Comparison of ENCODE assay signal across 8 mouse cellular contexts in the genomic region with DNA sequence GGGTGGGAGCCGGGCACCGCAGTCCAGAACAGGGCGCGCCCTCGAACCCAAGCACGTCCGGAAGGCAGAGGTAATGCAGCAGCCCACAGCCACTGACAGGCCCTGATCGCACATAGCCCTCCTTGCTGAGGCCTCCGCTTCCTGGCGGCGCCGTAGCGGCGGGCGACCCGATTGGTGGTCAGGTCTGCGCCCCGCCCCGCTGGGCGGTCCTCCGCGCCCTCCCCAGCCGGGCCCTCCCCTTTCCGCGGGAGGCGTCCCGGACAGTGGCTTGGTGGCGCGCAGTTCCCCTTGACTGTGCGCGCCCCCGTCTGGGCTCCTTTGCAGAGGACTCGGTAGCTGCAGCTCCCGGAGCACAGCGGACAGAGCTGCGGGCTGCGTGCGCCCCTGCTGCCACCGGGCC.
DNase-seq lines count a peak whose midpoint lies in the region; ATAC-seq lines count a peak whose summit lies in the region.
"Not testable (repeated sequence)": the region's sequence is repeated elsewhere in the genome, so short reads cannot be mapped to it uniquely, and the experiment has no call there.

No protein-coding gene starts in this region.

- peak overlapping the region; percentile 24; the same call in 1 of the 2 replicates for H3K4me2 ChIP-seq in forebrain, embryonic 13.5 days
- not testable (repeated sequence) for H3K4me2 ChIP-seq in heart, embryonic 14.5 days (ENCODE audit: low read length); kidney, embryonic 14.5 days (replicated peaks; ENCODE audit: low read depth, low read length)

- intact Hi-C loops in left cerebral cortex, postnatal 25 days (cut with DNase I), result not testable (repeated sequence)

- H3K9ac ChIP-seq in forebrain, embryonic 13.5 days; heart, embryonic 14.5 days (ENCODE audit: low read length); kidney, embryonic 14.5 days (ENCODE audit: low read depth, low read length): not testable (repeated sequence)

- H3K9me3 ChIP-seq in forebrain, embryonic 13.5 days (replicated peaks); heart, embryonic 14.5 days (ENCODE audit: control insufficient read depth, low read length); kidney, embryonic 14.5 days (ENCODE audit: control insufficient read depth, low read length): not testable (repeated sequence)

- H3K27ac ChIP-seq in forebrain, embryonic 13.5 days; heart, embryonic 14.5 days (replicated peaks in 1 of 2; ENCODE audit: control insufficient read depth in 1 of 2, insufficient read depth in 1 of 2, low read depth in 2 of 2, low read length in 2 of 2); kidney, embryonic 14.5 days (ENCODE audit: low read depth, low read length): not testable (repeated sequence)

- H3K4me1 ChIP-seq in forebrain, embryonic 13.5 days; heart, embryonic 14.5 days (ENCODE audit: control insufficient read depth in 2 of 2, insufficient read depth in 2 of 2, low read length in 2 of 2); kidney, embryonic 14.5 days (ENCODE audit: control insufficient read depth, insufficient read depth, low read length): not testable (repeated sequence)

- peak overlapping the region; percentile 38 for H3K4me3 ChIP-seq in forebrain, embryonic 13.5 days
- peak overlapping the region; percentile 25 to 40 for H3K4me3 ChIP-seq in heart, embryonic 14.5 days (ENCODE audit: control insufficient read depth in 1 of 2, insufficient read depth in 1 of 2, low read depth in 1 of 2, low read length in 2 of 2)
- H3K4me3 ChIP-seq in kidney, embryonic 14.5 days (ENCODE audit: low read length), result peak overlapping the region; percentile 34

- not testable (repeated sequence) for ATAC-seq in forebrain, embryonic 13.5 days; heart, embryonic 14.5 days (ENCODE audit: insufficient number of reproducible peaks, insufficient read depth, low FRiP score, low read depth); kidney, embryonic 14.5 days (ENCODE audit: low FRiP score, low TSS enrichment)
- ATAC-seq in megakaryocyte progenitor cell, adult 5-6 weeks (replicated peaks; ENCODE audit: poor library complexity), result 0 out of 2 replicates have a peak, but pooled peaks have one; percentile 39

- H3K36me3 ChIP-seq in forebrain, embryonic 13.5 days (ENCODE audit: poor library complexity, severe bottlenecking); heart, embryonic 14.5 days (ENCODE audit: control insufficient read depth, insufficient read depth, low read length); kidney, embryonic 14.5 days (ENCODE audit: control insufficient read depth, insufficient read depth, low read length): not testable (repeated sequence)

- WGBS in forebrain, embryonic 13.5 days, result 1% methylated on average over 21 of the region's 39 CpGs
- WGBS in heart, embryonic 14.5 days, result 0% methylated on average over 9 of the region's 39 CpGs
- 0% methylated on average over 11 of the region's 39 CpGs for WGBS in kidney, embryonic 14.5 days

- peak; percentile 10 for DNase-seq in cerebellum, adult 11 months
- DNase-seq in left cerebral cortex, postnatal 25 days (ENCODE audit: low spot score in 2 of 2), result peak; percentile 60 to 73
- peak; percentile 80 for DNase-seq in right cerebral cortex, postnatal 25 days
- peak; percentile 40 for DNase-seq in urinary bladder, adult 2 months (ENCODE audit: low spot score)

- H3K27me3 ChIP-seq in forebrain, embryonic 13.5 days; heart, embryonic 14.5 days (ENCODE audit: control insufficient read depth, insufficient read depth, low read length); kidney, embryonic 14.5 days (ENCODE audit: control insufficient read depth, insufficient read depth, low read length): not testable (repeated sequence)

Comparison
In these comparisons a context has a peak if more than half of its experiments do, and no peak if none do; other contexts are left out.
1. DNase-seq: peak in every context shown above with its lines; median percentile 80 in right cerebral cortex, postnatal 25 days; 66 in left cerebral cortex, postnatal 25 days; 40 in urinary bladder, adult 2 months; 10 in cerebellum, adult 11 months.